Mouse (Mus musculus): ENCODE data around the gene Irf2bp2. TPM values are rescaled to one million over a fixed set of nuclear protein-coding genes. Genes with fewer than 3 reads are reported as not detected.
A peak's percentile ranks its signal among the peaks of the same experiment; 100 is the strongest.

The Irf2bp2 gene
- total and polyA plus RNA-seq, 2 experiments from 2014 or later, result 10.2 to 91.5 TPM

DNA sequence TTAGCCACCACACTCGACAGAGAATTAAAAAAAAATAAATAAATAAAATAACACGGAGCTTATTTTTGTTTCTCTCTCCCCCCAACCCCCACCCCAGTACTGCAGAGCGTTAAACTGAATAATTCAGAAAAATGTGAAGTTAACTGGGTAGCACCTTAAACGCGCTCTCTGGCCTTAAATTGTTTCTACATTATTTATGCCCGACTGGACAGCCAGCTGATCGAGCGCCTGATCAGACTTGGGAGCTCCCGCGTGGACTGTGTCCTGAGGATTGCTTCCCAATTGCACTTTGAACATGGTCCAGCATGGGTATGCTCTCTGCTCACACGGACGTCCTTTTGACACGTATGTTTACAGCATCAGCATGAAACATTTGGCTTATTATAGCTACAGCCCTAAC, 10.3 kb downstream of the Irf2bp2 start:
- H3K36me3 ChIP-seq (ENCODE audit: insufficient read depth, low read length), result no peaks in the 10 kb centered on the region
- no peaks in the 10 kb centered on the region for H3K27me3 ChIP-seq (ENCODE audit: insufficient read depth, low read length)
- WGBS, result under 1% methylated on average over 13 of the region's 13 CpGs
- no peak for TF ChIP-seq CTCF (IDR thresholded peaks at IDR 0.05; ENCODE audit: low read depth)
- peak overlapping the region; percentile 99 for H3K4me2 ChIP-seq (ENCODE audit: low read depth, low read length)
- H3K4me1 ChIP-seq (ENCODE audit: insufficient read depth, low read length), result peaks cover 30% of the 10 kb centered on the region
- no peaks in the 10 kb centered on the region for H3K9me3 ChIP-seq (ENCODE audit: low read length)
- H3K4me3 ChIP-seq (ENCODE audit: low read length), result peak overlapping the region; percentile 51
- 0 out of 2 replicates have a peak overlapping the region, but pooled peaks have one; percentile 17 for H3K9ac ChIP-seq (replicated peaks; ENCODE audit: low read length)
- DNase-seq (ENCODE audit: low spot score) (peak; percentile 57), ATAC-seq (no peak; the same call in 1 of the 2 replicates)
- H3K27ac ChIP-seq, result peak overlapping the region; percentile 81; the same call in 1 of the 2 replicates

DNA sequence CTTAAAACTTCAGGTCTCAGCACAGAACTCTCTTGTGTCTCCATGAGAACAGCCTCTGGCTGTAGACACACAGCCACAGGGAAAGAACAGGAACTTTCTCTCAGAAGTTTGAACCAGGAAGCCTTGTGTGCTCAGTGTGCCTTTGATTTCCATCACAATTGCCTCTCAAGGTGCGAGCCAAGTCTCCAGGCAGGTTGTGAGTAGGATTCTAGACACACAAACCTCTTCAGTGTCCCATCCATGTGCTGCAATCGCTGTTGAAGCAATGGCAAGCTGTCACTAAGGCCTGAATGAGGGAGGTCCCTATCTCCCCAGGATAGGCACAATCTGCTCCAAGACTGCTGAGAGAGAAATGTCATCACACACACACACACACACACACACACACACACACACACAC, 10.8 kb downstream of the Irf2bp2 start:
- 29% methylated on average over 2 of the region's 2 CpGs for whole genome bisulfite sequencing
- DNase-seq (ENCODE audit: low spot score), result no peak
- Histone ChIP-seq H3K4me2 (ENCODE audit: low read depth, low read length) (no peak overlapping the region; the same call in 1 of the 2 replicates), H3K9ac (replicated peaks; ENCODE audit: low read length) (no peak overlapping the region), H3K27ac (peak overlapping the region; percentile 34; the same call in 1 of the 2 replicates), H3K4me3 (ENCODE audit: low read length) (no peak overlapping the region), H3K36me3 (ENCODE audit: insufficient read depth, low read length) (no peaks in the 10 kb centered on the region), H3K4me1 (ENCODE audit: insufficient read depth, low read length) (peaks cover 30% of the 10 kb centered on the region), H3K9me3 (ENCODE audit: low read length) (no peaks in the 10 kb centered on the region), H3K27me3 (ENCODE audit: insufficient read depth, low read length) (no peaks in the 10 kb centered on the region)
- TF ChIP-seq CTCF (IDR thresholded peaks at IDR 0.05; ENCODE audit: low read depth), result no peak
- ATAC-seq, result no peak

DNA sequence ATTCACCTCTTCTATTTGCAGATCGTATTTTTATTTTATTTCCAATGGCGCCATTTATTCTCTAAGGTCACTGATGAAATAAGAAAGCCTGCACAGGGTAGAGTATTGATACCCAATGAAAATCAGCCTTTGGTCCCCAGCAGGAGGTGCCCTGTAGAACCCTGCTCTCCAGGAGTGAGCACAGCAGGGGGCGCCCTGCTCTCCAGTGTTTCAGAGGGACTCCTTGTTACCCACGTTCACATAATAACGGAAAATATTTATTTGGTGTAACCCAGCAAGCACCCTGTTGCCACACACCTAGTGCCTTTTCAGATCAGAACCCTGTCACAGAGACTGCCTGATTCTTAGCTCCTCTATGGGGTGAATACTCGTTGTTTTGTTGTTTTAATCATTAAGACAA, 11.3 kb downstream of the Irf2bp2 start:
- no peak for DNase-seq (ENCODE audit: low spot score)
- H3K27me3 ChIP-seq (ENCODE audit: insufficient read depth, low read length), result no peaks in the 10 kb centered on the region
- no peak overlapping the region for H3K9ac ChIP-seq (replicated peaks; ENCODE audit: low read length)
- 0 out of 2 replicates have a peak overlapping the region, but pooled peaks have one; percentile 34 for H3K27ac ChIP-seq
- H3K4me2 ChIP-seq (ENCODE audit: low read depth, low read length), result no peak overlapping the region
- H3K9me3 ChIP-seq (ENCODE audit: low read length), result no peaks in the 10 kb centered on the region
- no peak for ATAC-seq
- H3K36me3 ChIP-seq (ENCODE audit: insufficient read depth, low read length), result no peaks in the 10 kb centered on the region
- 45% methylated on average over 6 of the region's 6 CpGs for WGBS
- H3K4me1 ChIP-seq (ENCODE audit: insufficient read depth, low read length), result peaks cover 25% of the 10 kb centered on the region
- H3K4me3 ChIP-seq (ENCODE audit: low read length), result no peak overlapping the region
- TF ChIP-seq CTCF (IDR thresholded peaks at IDR 0.05; ENCODE audit: low read depth), result peak; percentile 46

DNA sequence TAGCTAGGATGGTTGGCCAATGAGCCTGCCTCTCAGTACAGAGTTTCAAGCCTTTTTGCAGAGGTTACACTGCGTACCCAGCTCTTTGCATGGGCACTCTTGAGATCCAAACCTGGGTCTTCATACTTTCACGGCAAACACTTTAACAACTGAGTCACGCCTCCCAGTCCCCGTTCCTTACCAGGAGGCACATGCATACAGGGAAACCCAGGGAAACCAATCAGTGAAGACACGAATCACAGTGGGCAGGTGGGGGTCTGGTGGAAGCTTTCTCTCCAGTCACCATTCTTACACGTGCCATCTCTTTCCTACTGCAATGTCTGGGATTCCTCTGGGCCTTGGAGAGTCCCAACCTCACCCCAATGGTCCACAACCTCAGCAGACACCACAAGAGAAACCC, 12.1 kb downstream of the Irf2bp2 start:
- Histone ChIP-seq H3K27me3 (ENCODE audit: insufficient read depth, low read length) (no peaks in the 10 kb centered on the region), H3K9me3 (ENCODE audit: low read length) (no peaks in the 10 kb centered on the region), H3K36me3 (ENCODE audit: insufficient read depth, low read length) (no peaks in the 10 kb centered on the region), H3K27ac (no peak overlapping the region), H3K4me3 (ENCODE audit: low read length) (no peak overlapping the region), H3K9ac (replicated peaks; ENCODE audit: low read length) (no peak overlapping the region), H3K4me1 (ENCODE audit: insufficient read depth, low read length) (peaks cover 18% of the 10 kb centered on the region), H3K4me2 (ENCODE audit: low read depth, low read length) (no peak overlapping the region)
- TF ChIP-seq CTCF (IDR thresholded peaks at IDR 0.05; ENCODE audit: low read depth), result no peak
- 94% methylated on average over 6 of the region's 6 CpGs for WGBS
- no peak for ATAC-seq
- DNase-seq (ENCODE audit: low spot score), result no peak

DNA sequence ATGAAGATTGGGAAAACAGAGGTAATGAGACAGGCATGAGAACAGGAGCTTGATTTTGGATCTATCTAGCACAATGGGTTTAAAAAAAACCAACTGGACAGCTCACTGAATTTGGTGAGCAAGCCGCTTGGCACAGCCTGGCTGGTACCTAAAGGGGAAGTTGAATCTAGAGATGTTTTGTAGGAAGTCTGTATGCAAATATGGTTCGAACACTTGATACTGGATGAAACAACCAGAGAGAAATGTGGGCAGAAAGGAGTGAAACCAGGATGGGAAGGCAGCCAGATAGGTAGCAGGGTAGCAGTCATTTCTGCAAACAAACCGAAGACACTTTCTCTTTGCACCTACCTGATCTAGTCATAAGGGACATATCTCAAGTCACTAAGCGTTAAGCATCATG, 13.0 kb downstream of the Irf2bp2 start:
- DNase-seq (ENCODE audit: low spot score), result no peak
- no peak for TF ChIP-seq CTCF (IDR thresholded peaks at IDR 0.05; ENCODE audit: low read depth)
- no peak overlapping the region for H3K4me2 ChIP-seq (ENCODE audit: low read depth, low read length)
- H3K9ac ChIP-seq (replicated peaks; ENCODE audit: low read length), result no peak overlapping the region
- ATAC-seq, result no peak
- H3K27me3 ChIP-seq (ENCODE audit: insufficient read depth, low read length), result no peaks in the 10 kb centered on the region
- H3K27ac ChIP-seq, result no peak overlapping the region
- H3K9me3 ChIP-seq (ENCODE audit: low read length), result no peaks in the 10 kb centered on the region
- no peaks in the 10 kb centered on the region for H3K36me3 ChIP-seq (ENCODE audit: insufficient read depth, low read length)
- WGBS, result 95% methylated on average over 4 of the region's 4 CpGs
- peaks cover 11% of the 10 kb centered on the region; the same call in 1 of the 2 replicates for H3K4me1 ChIP-seq (ENCODE audit: insufficient read depth, low read length)
- no peak overlapping the region for H3K4me3 ChIP-seq (ENCODE audit: low read length)

DNA sequence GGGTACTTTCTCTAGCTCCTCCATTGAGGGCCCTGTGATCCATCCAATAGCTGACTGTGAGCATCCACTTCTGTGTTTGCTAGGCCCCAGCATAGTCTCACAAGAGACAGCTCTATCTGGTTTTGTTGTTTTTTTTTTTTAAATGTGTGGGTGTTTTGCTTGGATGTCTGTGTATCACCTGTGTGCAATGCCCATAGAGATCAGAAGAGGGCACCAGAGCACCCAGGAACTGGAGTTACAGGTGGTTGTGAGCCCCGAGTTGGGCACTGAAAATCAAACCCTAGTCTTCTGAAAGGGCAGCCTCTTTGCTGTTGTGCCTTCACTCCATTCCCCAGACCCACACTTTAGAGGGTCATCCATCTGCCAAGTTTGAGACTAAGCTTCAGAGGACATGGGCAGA, 13.7 kb downstream of the Irf2bp2 start:
- Histone ChIP-seq H3K9me3 (ENCODE audit: low read length) (no peaks in the 10 kb centered on the region), H3K4me1 (ENCODE audit: insufficient read depth, low read length) (peaks cover 10% of the 10 kb centered on the region; the same call in 1 of the 2 replicates), H3K9ac (replicated peaks; ENCODE audit: low read length) (no peak overlapping the region), H3K36me3 (ENCODE audit: insufficient read depth, low read length) (no peaks in the 10 kb centered on the region), H3K4me3 (ENCODE audit: low read length) (no peak overlapping the region), H3K4me2 (ENCODE audit: low read depth, low read length) (no peak overlapping the region), H3K27me3 (ENCODE audit: insufficient read depth, low read length) (no peaks in the 10 kb centered on the region), H3K27ac (no peak overlapping the region)
- 92% methylated on average over 1 of the region's 1 CpGs for WGBS
- ATAC-seq, result no peak
- TF ChIP-seq CTCF (IDR thresholded peaks at IDR 0.05; ENCODE audit: low read depth), result peak; percentile 9; the same call in 1 of the 2 replicates
- no peak for DNase-seq (ENCODE audit: low spot score)

DNA sequence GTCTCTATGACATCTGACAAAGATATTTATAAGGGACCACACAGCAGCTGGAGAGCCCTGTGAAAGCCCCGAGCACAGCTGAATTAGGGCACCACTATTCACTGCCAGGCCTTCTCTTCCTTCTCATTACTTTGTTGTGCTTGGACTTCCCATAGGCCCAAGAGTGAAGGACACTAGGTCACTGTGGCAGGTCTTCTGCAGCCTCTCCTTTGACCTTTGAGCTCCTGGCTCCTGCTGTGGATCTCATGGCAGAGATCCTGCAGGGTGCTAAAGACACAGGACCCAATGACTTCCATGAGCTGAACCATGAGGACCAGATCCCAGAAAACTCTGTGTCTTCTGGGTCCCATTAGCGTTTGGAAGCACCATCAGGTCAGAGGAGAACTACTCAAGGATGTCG, 15.1 kb downstream of the Irf2bp2 start:
- no peak for ATAC-seq
- WGBS, result 85% methylated on average over 3 of the region's 3 CpGs

More for the DNA sequence above, 15.1 kb downstream of the Irf2bp2 start:
- H3K9ac ChIP-seq (replicated peaks; ENCODE audit: low read length), result no peak overlapping the region
- H3K4me3 ChIP-seq (ENCODE audit: low read length), result no peak overlapping the region
- no peaks in the 10 kb centered on the region for H3K36me3 ChIP-seq (ENCODE audit: insufficient read depth, low read length)
- no peak overlapping the region for H3K27ac ChIP-seq
- H3K9me3 ChIP-seq (ENCODE audit: low read length), result no peaks in the 10 kb centered on the region
- H3K4me1 ChIP-seq (ENCODE audit: insufficient read depth, low read length), result 0 out of 2 replicates have a peak, but pooled peaks cover 2% of the 10 kb centered on the region
- no peaks in the 10 kb centered on the region for H3K27me3 ChIP-seq (ENCODE audit: insufficient read depth, low read length)
- DNase-seq (ENCODE audit: low spot score), result no peak
- TF ChIP-seq CTCF (IDR thresholded peaks at IDR 0.05; ENCODE audit: low read depth), result no peak
- H3K4me2 ChIP-seq (ENCODE audit: low read depth, low read length), result no peak overlapping the region
